Mouse (Mus musculus): ENCODE data around the gene Ppfibp1. TPM values are rescaled to one million over a fixed set of nuclear protein-coding genes. Genes with fewer than 3 reads are reported as not detected.

Ppfibp1 gene
- polyA plus RNA-seq, 1 experiment from 2014 or later = 9.2 TPM

- no peak for DNase-seq (ENCODE audit: low spot score)
Observed at GRCm38 (mm10) chr6:146995391-146995790, 107.1 kb downstream of the Ppfibp1 start.

GRCm38 (mm10) chr6:146995878-146996277 is 107.6 kb downstream of the Ppfibp1 start:
- DNase-seq (ENCODE audit: low spot score) = no peak

- DNase-seq (ENCODE audit: low spot score) = no peak
Observed at GRCm38 (mm10) chr6:146997006-146997405, 108.7 kb downstream of the Ppfibp1 start.

- DNase-seq (ENCODE audit: low spot score) = no peak
Observed at GRCm38 (mm10) chr6:146998710-146999109, 110.4 kb downstream of the Ppfibp1 start.

GRCm38 (mm10) chr6:146999302-146999701 is 111.0 kb downstream of the Ppfibp1 start:
- no peak for DNase-seq (ENCODE audit: low spot score)

- no peak for DNase-seq (ENCODE audit: low spot score)
Observed at GRCm38 (mm10) chr6:146999755-147000154, 111.5 kb downstream of the Ppfibp1 start.

- peak; percentile 52 for DNase-seq (ENCODE audit: low spot score)
Observed at GRCm38 (mm10) chr6:147008148-147008547, 119.9 kb downstream of the Ppfibp1 start.

GRCm38 (mm10) chr6:147010358-147010757 is 122.1 kb downstream of the Ppfibp1 start:
- DNase-seq (ENCODE audit: low spot score) = no peak

GRCm38 (mm10) chr6:147010811-147011520 is 122.7 kb downstream of the Ppfibp1 start:
- no peak for DNase-seq (ENCODE audit: low spot score)

GRCm38 (mm10) chr6:147011555-147011954 is 123.3 kb downstream of the Ppfibp1 start:
- DNase-seq (ENCODE audit: low spot score) = no peak

- DNase-seq (ENCODE audit: low spot score) = no peak
Observed at GRCm38 (mm10) chr6:147011977-147012376, 123.7 kb downstream of the Ppfibp1 start.

- DNase-seq (ENCODE audit: low spot score) = no peak
Observed at GRCm38 (mm10) chr6:147013546-147013945, 125.3 kb downstream of the Ppfibp1 start.

GRCm38 (mm10) chr6:147017906-147018305 is 129.6 kb downstream of the Ppfibp1 start:
- DNase-seq (ENCODE audit: low spot score) = no peak

- no peak for DNase-seq (ENCODE audit: low spot score)
Observed at GRCm38 (mm10) chr6:147018364-147018763, 130.1 kb downstream of the Ppfibp1 start.

GRCm38 (mm10) chr6:147021181-147021580 is 132.9 kb downstream of the Ppfibp1 start:
- DNase-seq (ENCODE audit: low spot score) = no peak

- DNase-seq (ENCODE audit: low spot score) = no peak
Observed at GRCm38 (mm10) chr6:147022375-147023132, 134.3 kb downstream of the Ppfibp1 start.

- no peak for DNase-seq (ENCODE audit: low spot score)
Observed at GRCm38 (mm10) chr6:147023133-147023395, 134.8 kb downstream of the Ppfibp1 start.

- no peak for DNase-seq (ENCODE audit: low spot score)
Observed at GRCm38 (mm10) chr6:147023568-147023967, 135.3 kb downstream of the Ppfibp1 start.

- no peak for DNase-seq (ENCODE audit: low spot score)
Observed at GRCm38 (mm10) chr6:147024761-147025160, 136.5 kb downstream of the Ppfibp1 start.

GRCm38 (mm10) chr6:147028396-147028795 is 140.1 kb downstream of the Ppfibp1 start:
- no peak for DNase-seq (ENCODE audit: low spot score)

GRCm38 (mm10) chr6:147029591-147029990 is 141.3 kb downstream of the Ppfibp1 start:
- no peak for DNase-seq (ENCODE audit: low spot score)

- DNase-seq (ENCODE audit: low spot score) = no peak
Observed at GRCm38 (mm10) chr6:147030096-147030885, 142.0 kb downstream of the Ppfibp1 start.

Measured in thymus, postnatal 0 days (tissue).